In the genomic region with DNA sequence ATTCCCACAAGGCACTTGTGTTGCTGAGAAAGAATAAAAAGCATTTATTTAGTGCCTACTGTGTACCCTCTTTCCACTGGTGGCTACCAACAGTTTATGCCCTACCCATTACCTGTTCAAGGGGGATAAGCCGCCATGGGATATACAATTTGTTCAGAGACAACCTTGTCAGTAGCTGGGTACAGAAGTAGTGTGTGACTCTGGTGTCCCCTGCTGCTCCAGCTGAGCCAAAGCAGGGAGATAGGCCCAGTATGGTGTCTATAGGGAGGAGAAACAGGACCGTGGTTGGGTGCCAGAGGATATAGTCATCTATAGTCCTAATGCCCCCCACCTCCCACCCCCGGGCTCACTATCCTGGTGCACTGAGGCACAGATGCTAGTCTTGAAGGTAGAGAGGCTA, we compare ENCODE assay signal across 16 mouse cellular contexts.
DNase-seq lines count a peak whose midpoint lies in the region; ATAC-seq and TF ChIP-seq lines count a peak whose summit lies in the region.
"Had no signal": no experiment of that assay in that cellular context is flagged by ENCODE, and none has a peak within 500 bp of the region (broad histone marks: within the 10 kb centered on the region; RNA-seq: fewer than 3 reads in every experiment).

No protein-coding gene starts in this region.

- DNase-seq in forebrain, postnatal 0 days, result no peak
- no peak for DNase-seq in layer of hippocampus, adult 2 months (ENCODE audit: low spot score in 2 of 2)
- no peak for DNase-seq in layer of hippocampus, postnatal 36 days
- peak; percentile 14 for DNase-seq in 3T3-L1 (ENCODE audit: low read depth, low spot score)
- DNase-seq in thymus, postnatal 25 days, result no peak
- DNase-seq: adrenal gland, adult 8-10 months; gastrocnemius, postnatal 10 days; liver, embryonic 13.5 days had no signal

- H3K9me3 ChIP-seq in forebrain, postnatal 0 days (ENCODE audit: low read length), result no peaks in the 10 kb centered on the region
- H3K9me3 ChIP-seq in forebrain, embryonic 13.5 days (replicated peaks), result no peaks in the 10 kb centered on the region
- no peaks in the 10 kb centered on the region for H3K9me3 ChIP-seq in neural tube, embryonic 15.5 days (replicated peaks)
- H3K9me3 ChIP-seq: embryonic facial prominence, embryonic 15.5 days; forebrain, embryonic 15.5 days; heart, embryonic 13.5 days; hindbrain, embryonic 15.5 days; liver, embryonic 13.5 days had no signal

- H3K36me3 ChIP-seq in forebrain, postnatal 0 days (ENCODE audit: insufficient read depth), result no peaks in the 10 kb centered on the region
- no peaks in the 10 kb centered on the region for H3K36me3 ChIP-seq in forebrain, embryonic 13.5 days (ENCODE audit: poor library complexity, severe bottlenecking)
- H3K36me3 ChIP-seq in neural tube, embryonic 15.5 days, result no peaks in the 10 kb centered on the region
- H3K36me3 ChIP-seq: embryonic facial prominence, embryonic 15.5 days; forebrain, embryonic 15.5 days; heart, embryonic 13.5 days; hindbrain, embryonic 15.5 days; liver, embryonic 13.5 days had no signal

- no peak for TF ChIP-seq POLR2A in bone marrow, adult 2 months (IDR thresholded peaks at IDR 0.05; ENCODE audit: borderline replicate concordance, control insufficient read depth, low read depth, low read length)

- no peak overlapping the region for H3K4me3 ChIP-seq in forebrain, postnatal 0 days (ENCODE audit: low read depth, low read length)
- H3K4me3 ChIP-seq in forebrain, embryonic 13.5 days, result no peak overlapping the region
- H3K4me3 ChIP-seq in layer of hippocampus, adult 2 months, result no peak overlapping the region
- no peak overlapping the region for H3K4me3 ChIP-seq in bone marrow, adult 2 months (replicated peaks; ENCODE audit: control insufficient read depth, low read depth, low read length)
- H3K4me3 ChIP-seq in neural tube, embryonic 15.5 days (replicated peaks), result no peak overlapping the region
- H3K4me3 ChIP-seq: embryonic facial prominence, embryonic 15.5 days; forebrain, embryonic 15.5 days; heart, embryonic 13.5 days; hindbrain, embryonic 15.5 days; liver, embryonic 13.5 days; myocyte had no signal

- peak; percentile 55 for TF ChIP-seq CTCF in forebrain, postnatal 0 days (IDR thresholded peaks at IDR 0.05; ENCODE audit: low read depth)
- peak; percentile 57 for TF ChIP-seq CTCF in layer of hippocampus, adult 2 months (conservative IDR thresholded peaks at IDR 0.05)
- TF ChIP-seq CTCF in bone marrow, adult 2 months (IDR thresholded peaks at IDR 0.05; ENCODE audit: control insufficient read depth, insufficient read depth, low read length), result peak; percentile 52; the same call in 1 of the 2 replicates

- no peak for ATAC-seq in forebrain, postnatal 0 days
- no peak for ATAC-seq in forebrain, embryonic 13.5 days
- ATAC-seq in neural tube, embryonic 15.5 days (ENCODE audit: low FRiP score), result no peak
- ATAC-seq: forebrain, embryonic 15.5 days had no signal

- H3K9ac ChIP-seq in forebrain, postnatal 0 days, result no peak overlapping the region
- no peak overlapping the region for H3K9ac ChIP-seq in forebrain, embryonic 13.5 days
- H3K9ac ChIP-seq in neural tube, embryonic 15.5 days (replicated peaks), result no peak overlapping the region
- H3K9ac ChIP-seq: embryonic facial prominence, embryonic 15.5 days; forebrain, embryonic 15.5 days; heart, embryonic 13.5 days; hindbrain, embryonic 15.5 days; liver, embryonic 13.5 days had no signal

- H3K27me3 ChIP-seq in forebrain, postnatal 0 days (ENCODE audit: insufficient read depth, low read length), result no peaks in the 10 kb centered on the region
- H3K27me3 ChIP-seq in forebrain, embryonic 13.5 days, result peaks cover 7% of the 10 kb centered on the region
- H3K27me3 ChIP-seq in neural tube, embryonic 15.5 days (replicated peaks), result no peaks in the 10 kb centered on the region
- H3K27me3 ChIP-seq: embryonic facial prominence, embryonic 15.5 days; forebrain, embryonic 15.5 days; heart, embryonic 13.5 days; hindbrain, embryonic 15.5 days; liver, embryonic 13.5 days had no signal

- no peaks in the 10 kb centered on the region for H3K4me1 ChIP-seq in forebrain, postnatal 0 days (ENCODE audit: insufficient read depth)
- peaks cover 15% of the 10 kb centered on the region for H3K4me1 ChIP-seq in forebrain, embryonic 13.5 days
- no peaks in the 10 kb centered on the region for H3K4me1 ChIP-seq in bone marrow, adult 2 months (ENCODE audit: control insufficient read depth, insufficient read depth, low read length)
- no peaks in the 10 kb centered on the region for H3K4me1 ChIP-seq in neural tube, embryonic 15.5 days
- H3K4me1 ChIP-seq: embryonic facial prominence, embryonic 15.5 days; liver, embryonic 13.5 days had no signal

- H3K27ac ChIP-seq in forebrain, postnatal 0 days (ENCODE audit: low read depth, low read length), result no peak overlapping the region
- no peak overlapping the region for H3K27ac ChIP-seq in forebrain, embryonic 13.5 days
- H3K27ac ChIP-seq in layer of hippocampus, adult 2 months, result no peak overlapping the region
- no peak overlapping the region for H3K27ac ChIP-seq in bone marrow, adult 2 months (ENCODE audit: control insufficient read depth, insufficient read depth, low read depth, low read length, poor library complexity)
- H3K27ac ChIP-seq in neural tube, embryonic 15.5 days (replicated peaks), result no peak overlapping the region
- H3K27ac ChIP-seq: embryonic facial prominence, embryonic 15.5 days; forebrain, embryonic 15.5 days; heart, embryonic 13.5 days; hindbrain, embryonic 15.5 days; liver, embryonic 13.5 days had no signal

- no peak overlapping the region for H3K4me2 ChIP-seq in forebrain, postnatal 0 days (ENCODE audit: low read depth)
- H3K4me2 ChIP-seq in forebrain, embryonic 13.5 days, result no peak overlapping the region
- no peak overlapping the region for H3K4me2 ChIP-seq in neural tube, embryonic 15.5 days
- H3K4me2 ChIP-seq: embryonic facial prominence, embryonic 15.5 days; forebrain, embryonic 15.5 days; heart, embryonic 13.5 days; hindbrain, embryonic 15.5 days; liver, embryonic 13.5 days had no signal

- 83% methylated on average over 3 of the region's 3 CpGs for WGBS in forebrain, postnatal 0 days
- 88% methylated on average over 3 of the region's 3 CpGs for WGBS in forebrain, embryonic 13.5 days
- 60% methylated on average over 3 of the region's 3 CpGs for WGBS in bone marrow, adult 2 months
- WGBS in neural tube, embryonic 15.5 days, result 89% methylated on average over 3 of the region's 3 CpGs
